Mouse (Mus musculus): ENCODE results near the gene Nyap1.

Gene Nyap1

GRCm38 (mm10) chr5:137741023-137741931 is at the start of gene Nyap1:
Gene Nyap1, minus strand, starts transcription at chr5:137741607.
- DNase-seq, result peak; percentile 64 to 80

GRCm38 (mm10) chr5:137788946-137789531 is 47.6 kb upstream of the Nyap1 start:
- no peak for DNase-seq

GRCm38 (mm10) chr5:137788171-137788570 is 46.8 kb upstream of the Nyap1 start:
- DNase-seq, result peak; percentile 29 to 36

- DNase-seq, result peak; percentile 91 to 96
Observed at GRCm38 (mm10) chr5:137787151-137787928, 45.9 kb upstream of the Nyap1 start, which contains the start of the genes Mepce and Zcwpw1. Gene Mepce, minus strand, starts transcription at chr5:137787655. Gene Zcwpw1, plus strand, starts transcription at chr5:137787798.

- peak; percentile 98 for DNase-seq
Observed at GRCm38 (mm10) chr5:137786109-137786942, 44.9 kb upstream of the Nyap1 start.

GRCm38 (mm10) chr5:137785164-137786031 is 44.0 kb upstream of the Nyap1 start:
- DNase-seq, result peak in 1 of 2 experiments; percentile 64

GRCm38 (mm10) chr5:137784546-137784945 is 43.1 kb upstream of the Nyap1 start:
- peak in 1 of 2 experiments; percentile 12 for DNase-seq

- no peak for DNase-seq
Observed at GRCm38 (mm10) chr5:137783901-137784540, 42.6 kb upstream of the Nyap1 start.

- no peak for DNase-seq
Observed at GRCm38 (mm10) chr5:137782776-137783522, 41.5 kb upstream of the Nyap1 start.

GRCm38 (mm10) chr5:137781661-137782060 is 40.3 kb upstream of the Nyap1 start:
- DNase-seq, result no peak

- DNase-seq, result peak in 1 of 2 experiments; percentile 35
Observed at GRCm38 (mm10) chr5:137779053-137779933, 37.9 kb upstream of the Nyap1 start.

- peak; percentile 90 to 96 for DNase-seq
Observed at GRCm38 (mm10) chr5:137778635-137779034, 37.2 kb upstream of the Nyap1 start, which contains the start of gene Ppp1r35. Gene Ppp1r35, plus strand, starts transcription at chr5:137778849.

GRCm38 (mm10) chr5:137777267-137777845 is 35.9 kb upstream of the Nyap1 start:
- no peak for DNase-seq

GRCm38 (mm10) chr5:137776408-137776918 is 35.1 kb upstream of the Nyap1 start:
- no peak for DNase-seq

- no peak for DNase-seq
Observed at GRCm38 (mm10) chr5:137775587-137776290, 34.3 kb upstream of the Nyap1 start.

GRCm38 (mm10) chr5:137772755-137773154 is 31.3 kb upstream of the Nyap1 start:
- DNase-seq, result no peak

- DNase-seq, result no peak
Observed at GRCm38 (mm10) chr5:137770709-137771108, 29.3 kb upstream of the Nyap1 start.

Data from spleen, adult 18-20 months (tissue).